Mouse (Mus musculus) C2C12 (cell line): Measurements from ENCODE around the gene Sypl.

Experiments
- CEBPB ChIP-seq: IDR thresholded peaks from one replicate; pipeline ENCODE4 v1.6.1; 2011; ENCODE audit warnings: low read depth, mild to moderate bottlenecking, control low read depth, moderate library complexity
- CTCF ChIP-seq: IDR thresholded peaks from one replicate; pipeline ENCODE4 v1.5.1; 2011; ENCODE audit not compliant: control insufficient read depth, insufficient read depth, insufficient read length
- MAX ChIP-seq: IDR thresholded peaks from one replicate; pipeline ENCODE4 v1.6.1; 2011; ENCODE audit warnings: mild to moderate bottlenecking, control low read depth
- MYOD1 ChIP-seq: IDR thresholded peaks from one replicate; pipeline ENCODE4 v1.6.1; 2011; ENCODE audit warnings: low read depth; ENCODE audit not compliant: control insufficient read depth, insufficient read length
- MYOG ChIP-seq: IDR thresholded peaks from one replicate; pipeline ENCODE4 v1.6.1; 2011; ENCODE audit not compliant: control insufficient read depth, insufficient read length; ENCODE audit errors: extremely low read depth
- USF1 ChIP-seq: IDR thresholded peaks from one replicate; pipeline ENCODE4 v1.6.1; 2011; ENCODE audit warnings: low read depth, mild to moderate bottlenecking, control low read depth, moderate library complexity

GRCm38 (mm10) chr12:32995081-32995834 is 41.6 kb downstream of the Sypl start:
- TF ChIP-seq CTCF (no peak), MYOD1 (no peak), MYOG (no peak), USF1 (no peak), CEBPB (no peak), MAX (no peak)
